Mouse (Mus musculus) adrenal gland, adult 8-10 months (tissue): ENCODE data around the gene Nanos2. TPM values are rescaled to one million over a fixed set of nuclear protein-coding genes. Genes with fewer than 3 reads are reported as not detected.

Experiments
- DNase-seq: peaks from one replicate; pipeline ENCODE4 v3.0.0; 2022
- total RNA-seq, 4 experiments: library from RNA; stranded (reverse); gene quantifications; 2 replicates each; pipeline ENCODE4 v1.2.4; 2022

The Nanos2 gene
- total RNA-seq, 4 experiments from 2014 or later: not detected

DNA sequence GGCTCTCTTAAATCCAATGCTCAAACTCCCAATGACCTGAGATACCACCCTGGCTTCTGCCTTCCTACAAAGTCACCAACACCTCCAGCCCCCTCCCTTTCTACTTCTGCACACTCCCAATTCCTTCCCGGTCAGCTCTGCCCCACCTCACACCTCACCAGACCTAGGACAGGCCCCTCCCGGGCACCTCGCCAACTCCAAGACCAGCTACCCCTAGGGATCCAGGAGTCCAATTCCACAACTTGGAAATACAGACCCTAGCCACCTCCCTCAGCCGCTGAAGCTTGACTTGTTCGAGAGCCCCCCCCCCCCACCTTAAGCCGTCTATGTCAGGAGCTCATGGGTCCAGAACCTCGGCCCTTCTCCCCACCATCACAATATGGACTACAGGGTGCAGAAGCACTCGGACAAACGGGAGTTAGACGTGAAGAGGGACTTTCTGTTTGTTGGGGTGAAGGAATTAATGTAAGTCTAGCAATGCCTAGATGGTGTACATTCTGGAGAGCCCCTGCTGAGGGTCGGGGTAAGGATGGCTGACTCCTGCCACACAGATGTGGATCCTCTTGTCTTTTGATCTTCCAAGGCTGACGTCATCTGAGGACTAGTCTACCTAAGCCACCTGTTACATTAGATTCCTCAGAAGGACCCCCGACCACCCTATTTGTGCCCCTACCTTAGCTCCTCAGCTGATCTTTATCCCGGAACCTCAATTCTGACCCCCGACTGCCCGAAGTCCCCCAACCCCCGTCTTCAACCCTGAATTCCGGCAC lies 35.2 kb downstream of the Nanos2 start:
- DNase-seq: no peak

DNA sequence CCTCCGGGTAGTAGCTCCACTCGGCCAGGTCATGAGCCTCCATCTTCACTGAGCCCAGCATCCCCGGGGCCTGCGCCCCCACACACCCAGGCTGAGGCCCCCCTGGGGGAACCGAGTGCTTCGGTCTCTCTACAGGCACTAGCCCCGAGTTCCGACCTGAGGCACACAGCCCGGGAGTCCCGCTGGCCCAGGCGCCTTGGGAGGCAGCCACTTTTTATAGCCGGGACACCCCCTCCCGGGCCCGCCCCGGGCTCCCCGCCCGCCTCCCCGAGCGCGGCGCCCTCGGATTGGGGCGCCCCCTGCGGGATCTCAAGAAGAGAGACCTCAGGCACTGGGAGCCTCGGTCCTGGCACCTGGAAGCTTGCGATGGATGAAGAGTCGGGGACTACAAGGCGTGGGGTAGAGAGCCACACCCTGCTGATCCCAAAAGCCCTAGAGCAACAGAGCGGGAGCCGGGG lies 36.2 kb downstream of the Nanos2 start, which contains the start of gene Foxa3:
Gene Foxa3, minus strand, starts transcription at position 182 of the 458 bp plus-strand sequence.
- peak; percentile 52 for DNase-seq

DNA sequence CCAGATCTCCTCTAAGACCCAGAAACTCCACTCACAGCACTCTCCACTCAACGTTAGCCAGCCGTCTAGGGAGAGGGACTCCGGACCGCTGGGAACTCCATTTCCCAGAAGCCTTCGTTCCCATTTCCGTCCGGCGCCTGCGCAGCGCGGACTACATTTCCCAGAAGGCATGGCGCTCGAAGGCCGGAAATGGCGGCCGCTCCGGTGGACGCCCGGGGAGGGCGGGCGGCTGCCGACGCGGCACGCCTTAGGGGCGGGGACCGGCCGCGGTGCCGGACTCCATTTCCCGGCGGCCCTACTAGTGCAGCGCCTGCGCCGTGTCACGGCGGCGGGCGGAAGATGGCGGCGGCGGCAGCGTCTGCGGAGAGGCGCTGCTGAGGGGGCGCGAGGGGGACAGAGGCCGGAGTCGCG lies 36.9 kb downstream of the Nanos2 start, which contains the start of gene Sympk:
Gene Sympk, plus strand, starts transcription at position 282 of the 411 bp plus-strand sequence.
- peak; percentile 93 for DNase-seq

DNA sequence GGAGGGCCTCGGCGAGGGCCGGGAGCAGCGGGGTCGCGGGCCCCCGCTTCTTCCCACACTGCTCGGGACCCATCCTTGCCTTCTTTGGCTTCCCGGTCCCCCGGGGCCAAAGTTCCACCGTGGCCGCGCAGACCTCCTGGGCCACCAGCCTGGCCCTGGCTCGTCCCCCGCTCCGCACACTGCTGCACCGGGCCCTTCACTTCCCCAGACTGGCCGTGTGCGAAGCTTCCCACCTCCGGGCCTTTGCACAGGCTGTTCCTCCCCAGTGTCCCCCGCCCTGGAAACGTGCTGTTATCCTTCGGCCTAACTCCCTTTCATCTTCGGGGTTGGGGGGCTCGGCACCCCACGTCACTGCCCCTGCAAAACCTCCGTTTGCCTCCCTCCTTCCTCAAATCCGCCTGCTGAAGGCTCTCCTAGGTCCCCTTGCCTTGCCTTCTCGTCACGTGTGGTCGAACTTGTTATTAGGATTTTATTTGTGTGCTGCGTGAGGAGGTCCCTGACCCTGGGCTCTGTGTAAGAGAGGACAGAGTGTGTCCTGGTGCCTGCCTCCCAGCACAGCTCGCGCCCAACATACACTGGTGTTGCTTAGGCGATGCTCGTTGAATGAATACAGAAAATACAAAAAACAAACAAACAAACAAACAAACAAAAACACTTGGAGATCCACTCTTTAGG lies 37.5 kb downstream of the Nanos2 start:
- DNase-seq: peak; percentile 41

DNA sequence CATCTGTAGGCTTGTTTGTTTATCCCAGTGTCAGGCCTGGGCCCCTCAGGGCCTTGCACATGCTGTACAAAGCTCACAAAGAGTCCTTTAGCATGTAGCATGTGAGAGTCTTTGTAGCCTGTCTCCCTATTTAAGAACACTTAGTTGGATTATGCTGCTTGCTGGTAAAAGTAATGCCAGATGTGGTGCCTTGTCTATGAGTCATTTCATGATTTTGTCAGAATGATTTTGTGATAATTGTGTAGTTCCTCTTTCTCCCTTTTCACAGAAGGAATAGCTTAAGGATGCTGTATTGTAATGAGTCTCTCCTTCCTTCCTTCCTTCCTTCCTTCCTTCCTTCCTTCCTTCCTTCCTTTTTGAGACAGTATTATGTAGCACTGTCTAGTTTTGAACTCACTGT lies 40.9 kb downstream of the Nanos2 start:
- DNase-seq: no peak

DNA sequence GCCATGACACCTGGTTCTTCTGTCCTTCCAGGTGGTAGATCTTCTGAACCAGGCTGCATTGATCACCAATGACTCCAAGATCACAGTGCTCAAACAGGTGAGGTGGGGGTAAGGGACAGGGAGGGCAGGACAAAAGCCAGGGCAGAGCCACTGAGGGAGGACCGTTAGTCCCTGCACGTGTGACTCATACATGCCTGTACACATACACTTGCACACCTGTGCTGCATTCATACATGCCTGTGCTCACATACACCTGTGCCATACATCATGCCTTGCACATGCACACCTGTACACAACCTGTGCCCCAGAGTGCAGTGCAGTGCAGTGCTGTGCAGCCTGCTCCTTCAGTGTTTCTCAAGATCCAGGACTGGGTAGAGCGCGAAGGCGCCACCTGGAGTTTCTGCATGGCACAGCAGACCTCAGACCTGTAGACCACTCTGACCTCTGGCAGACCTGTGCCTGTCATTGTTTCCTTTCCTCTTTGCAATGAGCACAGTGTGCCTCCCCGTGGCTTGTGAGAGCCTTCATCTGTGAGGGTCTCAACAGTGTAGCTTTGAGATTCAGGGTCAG lies 42.0 kb downstream of the Nanos2 start:
- no peak for DNase-seq

DNA sequence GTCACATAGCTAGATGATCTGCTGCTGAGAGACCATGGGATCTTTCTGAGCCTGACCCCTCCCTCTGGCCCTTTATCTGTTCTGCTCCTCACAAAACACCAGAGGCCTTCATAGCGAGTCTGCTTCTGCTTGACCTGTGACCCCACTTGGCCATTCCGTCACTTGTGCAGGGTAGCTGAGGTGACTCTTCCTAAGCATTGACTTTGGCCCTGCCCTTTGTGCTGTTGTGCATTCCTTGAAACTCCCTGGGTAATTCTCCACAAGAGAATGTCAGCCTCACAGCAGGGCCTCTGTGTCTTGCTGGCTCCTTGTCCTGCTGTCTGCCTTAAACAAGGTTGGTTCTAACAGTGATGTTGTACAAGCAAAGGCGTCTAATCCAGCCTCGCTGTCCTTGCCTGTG lies 44.4 kb downstream of the Nanos2 start:
- no peak for DNase-seq

Other genes starting within 250 kb of the Nanos2 start
- gene Psg19, start 188.9 kb upstream of the Nanos2 start, total RNA-seq: not detected
- gene Psg17, start 165.8 kb upstream of the Nanos2 start, total RNA-seq: not detected
- 10 to 100 TPM in 3 of 4 experiments, 1 to 10 TPM in 1; 8.5 to 12.4 (median 11.2) TPM for gene Mill2, start 147.4 kb upstream of the Nanos2 start, total RNA-seq
- gene Pglyrp1, start 116.1 kb upstream of the Nanos2 start, total RNA-seq: 1 to 10 TPM; 1.3 to 2.8 (median 1.8) TPM
- 10 to 100 TPM; 12.6 to 18.4 (median 14.0) TPM for gene Ccdc61, start 77.0 kb upstream of the Nanos2 start, total RNA-seq
- 1 to 10 TPM; 5.6 to 9.2 (median 7.1) TPM for gene Nova2, start 61.5 kb upstream of the Nanos2 start, total RNA-seq
- 10 to 100 TPM; 11.4 to 18.0 (median 15.5) TPM for gene Mypop, start 3.8 kb downstream of the Nanos2 start, total RNA-seq
- 10 to 100 TPM; 49.0 to 52.8 (median 50.9) TPM for gene Irf2bp1, start 16.6 kb downstream of the Nanos2 start, total RNA-seq
- gene Foxa3, start 36.1 kb downstream of the Nanos2 start, total RNA-seq: under 1 TPM in 1 of 4 experiments, not detected in 3; 0.12 TPM
- 100 to 1,000 TPM; 110 to 113 (median 111) TPM for gene Sympk, start 37.0 kb downstream of the Nanos2 start, total RNA-seq
- gene Rsph6a, start 67.3 kb downstream of the Nanos2 start, total RNA-seq: under 1 TPM in 1 of 4 experiments, not detected in 3; 0.24 TPM
- gene Dmwd, start 88.8 kb downstream of the Nanos2 start, total RNA-seq: 10 to 100 TPM; 54.9 to 74.1 (median 62.4) TPM
- gene Dmpk, start 96.4 kb downstream of the Nanos2 start, total RNA-seq: 100 to 1,000 TPM; 118 to 287 (median 209) TPM
- gene Six5, start 107.2 kb downstream of the Nanos2 start, total RNA-seq: 10 to 100 TPM; 16.8 to 27.8 (median 20.2) TPM
- gene Gm4969, start 131.0 kb downstream of the Nanos2 start, total RNA-seq: not detected
- 10 to 100 TPM; 13.6 to 17.6 (median 16.1) TPM for gene Fbxo46, start 132.5 kb downstream of the Nanos2 start, total RNA-seq
- gene Qpctl, start 161.9 kb downstream of the Nanos2 start, total RNA-seq: 10 to 100 TPM; 18.0 to 24.0 (median 23.9) TPM
- 10 to 100 TPM; 86.1 to 97.7 (median 92.4) TPM for gene Snrpd2, start 162.3 kb downstream of the Nanos2 start, total RNA-seq
- gene Gipr, start 178.7 kb downstream of the Nanos2 start, total RNA-seq: 1 to 10 TPM in 1 of 4 experiments, under 1 TPM in 3; 0.17 to 1.5 (median 0.64) TPM
- gene Eml2, start 189.0 kb downstream of the Nanos2 start, total RNA-seq: 10 to 100 TPM; 56.2 to 79.2 (median 69.6) TPM
- gene Gpr4, start 225.1 kb downstream of the Nanos2 start, total RNA-seq: 10 to 100 TPM in 2 of 4 experiments, 1 to 10 TPM in 2; 5.7 to 15.2 (median 8.2) TPM
- gene Opa3, start 240.9 kb downstream of the Nanos2 start, total RNA-seq: 10 to 100 TPM; 32.4 to 41.5 (median 33.7) TPM